Mouse (Mus musculus): ENCODE data around the gene Lgals2.

Lgals2 gene

DNA sequence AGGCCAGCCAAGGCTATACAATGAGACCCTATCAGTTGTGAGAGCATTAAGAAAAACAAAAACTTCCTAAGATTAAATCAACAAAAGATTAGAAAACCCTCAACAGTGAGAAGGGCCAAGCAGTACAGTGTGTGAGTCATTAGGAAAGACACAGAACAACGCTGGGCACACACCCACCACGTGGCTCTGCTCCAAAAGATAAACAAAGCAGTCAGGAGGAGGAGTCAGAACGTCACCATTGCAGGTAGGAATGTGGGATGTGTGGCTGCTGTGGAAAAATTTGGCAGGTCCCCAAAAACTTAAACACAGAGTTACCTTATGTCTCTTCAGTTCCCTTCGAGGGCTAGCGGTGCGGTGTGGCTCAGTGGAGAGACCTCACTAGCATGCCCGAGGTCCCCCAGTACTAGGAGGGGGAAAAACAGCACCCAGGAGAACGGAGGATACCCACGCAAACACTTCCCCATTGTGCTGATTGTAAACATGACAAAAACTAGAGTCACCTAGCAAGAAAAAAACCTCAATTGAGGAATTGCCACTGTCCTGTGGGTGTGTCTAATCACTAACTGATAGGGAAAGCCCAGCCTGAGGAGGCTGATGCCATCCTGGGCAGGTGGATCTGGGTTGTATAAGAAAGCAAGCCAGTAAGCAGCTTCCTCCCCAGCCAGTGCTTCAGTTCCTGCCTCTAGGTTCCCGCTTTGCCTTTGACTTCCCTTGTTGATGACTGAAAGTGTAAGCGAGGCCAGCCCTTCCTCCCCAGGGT, 39.8 kb downstream of the Lgals2 start:
- DNase-seq (ENCODE audit: low spot score), result peak; percentile 87

- DNase-seq (ENCODE audit: low spot score), result no peak
These were observed 41.7 kb downstream of the Lgals2 start for GRCm38 (mm10) chr15:78813603-78814002.

GRCm38 (mm10) chr15:78810146-78810545, 45.2 kb downstream of the Lgals2 start:
- no peak for DNase-seq (ENCODE audit: low spot score)

DNA sequence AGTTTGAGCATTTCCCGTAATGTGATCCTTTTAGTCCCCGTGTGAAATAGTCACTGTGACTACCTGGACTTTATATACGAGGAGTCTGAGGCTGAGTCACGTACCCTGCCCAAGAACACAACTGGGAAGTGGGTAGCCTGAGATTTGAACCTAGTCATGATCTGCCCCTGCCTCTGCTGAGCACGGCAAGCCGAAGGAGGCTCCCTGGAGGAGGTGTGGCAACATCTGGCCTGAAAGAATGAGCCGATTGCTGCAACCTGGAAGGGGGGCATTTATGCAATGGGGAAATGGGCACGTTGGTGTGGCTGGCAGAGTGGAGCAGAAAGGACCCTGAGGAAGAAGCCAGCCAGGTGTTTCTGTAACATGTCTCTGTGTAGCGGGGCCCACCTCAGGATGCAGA, 45.6 kb downstream of the Lgals2 start:
- DNase-seq (ENCODE audit: low spot score), result no peak

- no peak for DNase-seq (ENCODE audit: low spot score)
These were observed 46.3 kb downstream of the Lgals2 start for GRCm38 (mm10) chr15:78808980-78809379.

GRCm38 (mm10) chr15:78807141-78807540, 48.2 kb downstream of the Lgals2 start:
- DNase-seq (ENCODE audit: low spot score), result no peak

DNA sequence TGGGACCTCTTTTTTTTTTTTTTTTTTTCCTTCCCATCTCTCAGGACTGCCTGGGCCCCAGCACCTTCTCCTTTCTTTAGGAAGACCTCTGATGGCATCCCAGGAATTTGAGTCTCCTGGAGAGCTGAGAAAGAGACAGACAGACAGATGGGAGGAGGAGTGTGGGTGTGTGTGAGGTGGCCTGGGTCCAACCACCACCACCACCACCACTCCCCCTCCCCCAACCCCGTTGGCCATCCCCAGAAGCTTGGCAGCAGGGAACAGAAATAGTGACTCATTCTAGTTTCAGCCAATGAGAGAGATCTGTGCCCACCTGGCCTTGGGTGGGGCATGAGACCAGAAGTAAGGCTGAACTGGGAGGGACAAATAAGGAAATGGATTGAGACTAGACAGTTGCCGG, 48.7 kb downstream of the Lgals2 start:
- DNase-seq (ENCODE audit: low spot score), result no peak

DNA sequence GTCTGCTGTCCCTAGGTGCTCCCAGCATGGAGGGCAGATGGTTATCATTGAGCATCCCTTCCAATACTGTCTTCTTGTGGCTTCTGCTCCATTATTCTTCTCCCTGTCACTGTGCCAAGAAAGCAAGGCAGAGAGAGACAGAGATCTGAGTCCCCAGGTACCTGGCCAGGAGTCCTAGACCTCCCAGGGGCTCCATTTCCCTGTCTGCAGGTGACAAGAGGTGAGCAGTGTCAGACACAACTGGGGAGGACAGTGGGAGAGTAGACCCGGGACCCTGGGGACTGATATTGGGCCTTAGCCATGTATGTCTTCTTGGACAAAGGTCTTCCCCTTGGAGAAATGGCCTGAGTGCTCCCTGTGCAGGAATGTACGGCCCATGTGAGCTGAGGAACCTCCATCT, 50.0 kb downstream of the Lgals2 start:
- no peak for DNase-seq (ENCODE audit: low spot score)

GRCm38 (mm10) chr15:78804326-78804725, 51.0 kb downstream of the Lgals2 start:
- peak; percentile 31 for DNase-seq (ENCODE audit: low spot score)

DNA sequence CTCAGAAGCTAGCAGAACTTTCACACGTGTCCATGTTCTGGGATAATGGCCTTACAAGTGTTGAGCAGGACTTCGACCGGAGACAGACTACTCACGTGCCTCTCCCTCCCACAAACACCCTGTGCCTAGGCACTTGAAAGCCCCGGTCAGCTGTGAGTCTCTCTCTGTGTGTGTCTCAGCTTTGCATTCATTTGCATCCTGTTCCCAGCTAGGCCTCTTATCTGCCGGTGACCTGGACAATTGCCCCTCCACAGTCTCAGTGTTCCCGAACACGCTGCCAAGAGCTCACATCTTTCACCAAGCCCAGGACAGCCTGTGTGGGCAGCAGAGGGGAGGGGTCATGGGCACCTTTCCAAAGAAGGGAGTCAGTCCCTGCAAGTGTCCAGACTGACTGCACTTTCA, 51.8 kb downstream of the Lgals2 start:
- peak; percentile 87 for DNase-seq (ENCODE audit: low spot score)

DNA sequence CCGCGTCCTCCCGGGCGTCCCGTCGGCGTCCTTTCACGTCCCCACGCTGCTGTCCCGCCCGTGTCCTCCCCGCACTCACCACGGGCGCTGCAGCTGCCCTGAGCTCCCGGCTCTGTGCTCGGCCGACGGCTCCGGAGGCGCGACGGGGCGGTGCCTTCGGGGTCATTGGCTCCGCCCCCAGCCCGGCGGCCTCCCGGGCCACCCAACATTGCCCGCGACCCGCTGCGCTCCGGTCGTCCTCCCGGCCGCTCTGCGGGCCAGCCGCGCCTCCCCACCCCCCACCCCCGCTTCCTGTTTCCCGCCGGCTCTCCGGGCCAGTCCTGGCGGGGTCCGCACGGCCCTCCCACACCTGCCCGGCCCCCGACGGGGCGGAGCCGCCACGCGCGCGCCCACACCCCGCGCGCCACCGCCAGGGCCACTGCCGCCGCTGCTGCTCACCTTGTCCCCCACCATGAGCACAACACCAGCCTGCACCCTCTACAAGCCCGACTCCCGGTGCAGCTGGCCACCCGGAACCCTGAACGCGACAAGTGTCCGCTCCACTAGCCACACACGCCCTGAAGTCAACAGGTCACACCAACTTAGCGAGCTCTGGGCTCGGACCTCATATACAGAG, 52.4 kb downstream of the Lgals2 start, which contains the start of gene Card10:
Card10 (minus strand) TSS at position 267 of the 616 bp plus-strand sequence.
- peak; percentile 58 for DNase-seq (ENCODE audit: low spot score)

DNA sequence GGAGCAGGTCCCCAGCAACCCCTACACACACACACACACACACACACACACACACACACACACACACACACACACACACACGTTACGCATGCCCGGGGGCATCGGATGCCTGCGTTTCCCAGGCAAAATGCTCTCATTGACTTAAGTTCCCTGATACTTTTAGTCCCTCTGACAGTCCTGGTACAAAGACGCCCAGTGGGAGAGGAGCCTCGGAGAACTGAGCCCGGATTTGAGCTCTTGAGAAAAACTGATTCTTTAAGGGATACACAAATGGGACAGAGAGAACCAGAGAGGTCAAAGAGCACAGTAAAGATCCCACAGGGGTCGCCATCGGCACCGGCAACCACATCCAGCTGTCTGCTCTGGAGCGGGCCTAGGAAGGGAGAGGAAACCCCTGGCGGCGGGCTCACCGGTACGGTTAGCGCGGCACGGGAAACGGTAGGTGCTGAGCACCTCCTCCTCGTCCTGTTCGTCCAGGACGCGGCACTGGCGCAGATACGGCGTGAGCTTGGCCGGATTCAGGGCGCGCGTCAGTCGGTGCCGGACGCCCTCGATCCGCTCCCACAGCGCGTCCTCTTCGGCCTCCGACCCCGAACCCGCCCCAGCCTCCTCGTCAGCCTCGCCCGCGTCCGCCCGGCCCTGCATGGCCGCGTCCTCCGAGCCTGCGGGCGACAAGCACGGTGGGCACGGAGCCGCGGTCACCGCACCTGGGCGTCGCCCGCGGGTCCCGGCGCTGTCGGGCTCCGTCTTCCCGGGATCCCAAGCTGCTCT, 53.2 kb downstream of the Lgals2 start:
- DNase-seq (ENCODE audit: low spot score), result peak; percentile 38

- no peak for DNase-seq (ENCODE audit: low spot score)
These were observed 53.8 kb downstream of the Lgals2 start for GRCm38 (mm10) chr15:78801571-78801970.

Measured in lung, postnatal 25 days (tissue).